Mouse (Mus musculus) right cerebral cortex, postnatal 14 days (tissue): ENCODE data around the gene Emc10.

Source experiments
- DNase-seq: peaks from one replicate; pipeline ENCODE4 v3.0.0; 2022

Emc10 gene

GRCm38 (mm10) chr7:44525126-44525832 is 28.9 kb upstream of the Emc10 start:
- peak; percentile 54 for DNase-seq

DNA sequence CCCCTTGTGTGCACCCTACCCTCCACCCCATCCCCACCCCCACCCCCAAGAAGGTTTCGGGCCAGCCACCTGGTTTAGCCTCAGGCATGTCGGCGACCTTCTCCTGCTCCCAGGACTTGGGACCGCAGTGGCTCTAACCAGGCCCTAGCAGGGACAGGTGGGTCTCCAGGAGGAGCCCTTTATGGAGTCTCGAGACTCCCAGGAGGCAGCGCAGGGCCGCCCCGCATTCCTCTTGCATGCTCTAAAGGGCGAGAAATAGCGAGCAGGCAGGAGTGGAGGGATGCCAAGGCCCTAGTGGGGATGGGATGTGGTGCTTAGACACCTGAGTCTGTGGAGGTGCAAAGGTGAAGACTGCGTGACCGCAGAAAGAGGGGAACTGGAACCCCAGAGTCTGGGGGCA is 28.2 kb upstream of the Emc10 start, which contains the start of gene Mybpc2:
Gene Mybpc2 (minus strand): TSS at position 155 of the 400 bp plus-strand sequence.
- DNase-seq, result no peak

DNA sequence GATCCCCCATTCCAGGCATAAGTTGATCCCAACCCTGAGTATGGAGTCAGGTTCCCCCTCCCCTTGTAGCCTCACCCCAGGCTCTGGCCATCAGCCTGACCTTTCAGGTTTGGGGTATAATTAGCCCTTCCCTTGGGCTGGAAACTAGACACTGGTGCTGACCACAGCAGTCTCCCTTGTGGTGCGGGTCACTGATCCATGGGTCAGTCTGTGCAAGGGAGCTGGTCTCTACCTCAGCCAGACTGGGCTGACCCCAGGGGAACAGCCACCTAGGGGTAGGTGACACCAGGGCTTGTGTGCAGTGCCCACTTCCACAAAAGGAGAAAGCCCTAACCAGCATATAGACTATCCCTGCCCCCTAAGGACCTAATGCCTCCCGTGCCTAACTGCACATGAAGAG is 26.7 kb upstream of the Emc10 start:
- no peak for DNase-seq

GRCm38 (mm10) chr7:44521710-44522109 is 25.4 kb upstream of the Emc10 start:
- peak; percentile 57 for DNase-seq

DNA sequence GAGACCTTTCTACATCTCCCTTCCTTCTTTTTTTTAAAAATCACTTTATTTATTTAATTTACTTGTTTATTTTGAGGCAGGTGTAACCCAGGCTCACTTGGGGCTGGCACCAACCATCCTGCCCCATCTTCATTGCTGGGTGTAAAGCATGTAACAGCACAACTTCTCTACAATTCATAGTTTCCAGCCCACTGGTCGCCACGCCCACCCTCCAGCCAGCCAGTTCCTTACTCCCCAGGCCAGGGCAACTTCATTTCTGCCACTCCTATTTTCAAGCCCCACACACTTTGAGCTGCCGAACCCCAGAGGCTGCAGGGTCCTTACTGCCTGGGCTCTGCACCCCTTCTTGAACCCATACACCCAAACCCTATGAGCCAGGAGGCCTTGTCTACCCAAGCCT is 24.7 kb upstream of the Emc10 start:
- no peak for DNase-seq

- DNase-seq, result no peak
Measured at GRCm38 (mm10) chr7:44519240-44519913, 23.0 kb upstream of the Emc10 start.

DNA sequence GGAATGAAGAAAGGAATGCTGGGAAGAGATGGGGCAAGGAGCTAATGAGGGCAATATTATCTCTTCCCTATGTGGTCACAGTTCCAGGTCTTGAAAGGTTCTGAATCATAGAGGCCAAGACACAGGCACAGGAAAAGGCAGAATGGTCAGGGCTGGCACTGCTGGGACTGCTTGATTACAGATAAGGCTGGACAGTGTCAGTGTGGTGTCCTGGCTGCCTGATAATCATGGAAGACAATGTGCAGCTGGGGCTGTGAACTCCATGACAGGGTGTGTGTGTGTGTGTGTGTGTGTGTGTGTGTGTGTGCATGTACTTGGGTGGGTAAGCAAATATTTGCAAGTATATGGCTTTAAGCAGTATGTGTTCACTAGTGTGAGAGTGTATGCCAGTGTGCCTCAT is 11.2 kb upstream of the Emc10 start:
- DNase-seq, result no peak

- DNase-seq, result peak; percentile 80
Measured at GRCm38 (mm10) chr7:44501563-44502115, 5.3 kb upstream of the Emc10 start.

DNA sequence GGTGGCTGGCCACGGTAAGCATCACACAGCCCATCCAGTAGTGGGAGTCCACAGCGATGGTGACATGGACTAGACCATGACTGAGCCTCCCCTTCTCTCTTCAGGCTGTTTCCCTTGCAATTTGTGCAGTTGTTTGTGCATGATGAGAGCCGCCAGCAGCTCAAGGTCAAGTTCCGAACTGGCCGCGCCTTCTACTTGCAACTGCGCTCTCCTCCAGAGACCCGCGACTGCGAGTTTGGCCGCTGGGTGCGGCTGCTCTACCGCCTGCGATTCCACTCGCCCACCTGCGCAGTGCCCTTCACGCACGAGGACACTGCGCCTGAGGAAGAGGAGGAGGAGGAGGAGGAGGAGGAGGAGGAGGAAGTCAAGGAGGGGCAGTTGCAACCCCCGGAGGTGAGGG is 3.7 kb upstream of the Emc10 start:
- no peak for DNase-seq

DNA sequence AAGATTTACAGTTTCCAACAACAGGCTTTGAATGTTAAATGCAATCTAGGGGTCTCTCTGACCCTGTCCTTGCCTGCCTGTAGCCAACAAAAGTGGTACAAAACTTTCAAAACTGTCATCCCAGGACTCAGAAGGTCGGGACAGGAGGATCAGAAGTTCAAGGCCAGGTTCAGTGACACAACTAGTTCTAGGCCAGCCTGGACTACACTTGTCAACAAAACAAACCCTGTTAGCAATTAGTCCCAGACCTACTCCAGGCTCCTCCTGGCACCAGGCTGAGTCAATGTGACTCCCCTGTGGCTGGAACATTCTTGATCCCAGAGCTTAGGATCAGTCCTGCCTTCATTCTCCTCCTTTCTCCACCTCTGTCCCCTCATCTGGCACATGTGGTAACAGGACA is 2.6 kb upstream of the Emc10 start:
- no peak for DNase-seq

DNA sequence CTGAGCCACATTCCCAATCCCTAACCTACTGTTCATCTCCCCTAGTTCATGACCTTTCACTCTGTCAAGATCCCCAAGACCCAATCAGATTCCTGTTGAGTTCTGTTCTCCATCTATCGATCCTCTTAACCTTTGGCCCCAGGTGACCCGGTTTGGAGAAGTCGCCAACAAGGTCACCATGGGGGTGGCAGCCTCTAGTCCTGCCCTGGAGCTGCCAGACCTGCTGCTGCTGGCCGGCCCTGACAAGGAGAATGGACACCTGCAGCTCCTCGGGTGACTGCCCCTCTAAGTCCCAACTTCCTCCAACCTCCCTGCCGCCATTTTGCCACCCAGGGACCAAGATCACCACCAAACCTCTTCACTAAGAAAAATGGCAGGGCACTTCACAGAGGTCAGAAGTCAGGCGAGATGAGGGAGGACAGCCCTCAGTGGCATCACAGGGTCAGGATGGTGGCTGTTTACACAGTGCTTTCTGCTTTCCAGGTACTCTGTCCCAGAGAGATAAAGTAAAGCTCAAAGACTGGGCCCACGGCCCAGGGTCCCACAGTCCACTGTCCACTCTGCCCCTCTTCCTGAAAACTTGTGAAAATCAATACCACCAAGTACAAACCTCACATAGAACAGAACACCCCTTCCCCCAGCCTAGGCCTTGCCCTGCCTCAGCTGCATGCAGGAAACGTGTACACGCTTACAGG is 1.2 kb upstream of the Emc10 start:
- no peak for DNase-seq

DNA sequence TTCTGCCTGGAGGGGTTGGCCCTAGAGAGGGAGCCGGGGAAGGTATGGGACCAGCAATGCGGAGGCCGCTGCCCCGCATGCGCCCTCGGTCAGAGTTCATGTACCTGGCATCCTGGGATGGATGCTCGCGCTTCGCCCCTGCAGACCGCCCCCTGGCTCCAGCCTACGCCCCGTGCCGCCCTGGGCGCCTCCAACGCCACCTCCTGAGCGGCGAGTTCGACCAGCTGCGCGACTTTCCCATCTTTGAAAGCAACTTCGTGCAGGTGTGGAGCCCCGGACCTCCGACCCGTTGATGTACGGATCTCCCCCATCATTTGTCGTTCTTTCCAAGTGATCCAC is 411 bp upstream of the Emc10 start:
- DNase-seq, result peak; percentile 49

GRCm38 (mm10) chr7:44495086-44495485 is 1.2 kb downstream of the Emc10 start:
- DNase-seq, result no peak

DNA sequence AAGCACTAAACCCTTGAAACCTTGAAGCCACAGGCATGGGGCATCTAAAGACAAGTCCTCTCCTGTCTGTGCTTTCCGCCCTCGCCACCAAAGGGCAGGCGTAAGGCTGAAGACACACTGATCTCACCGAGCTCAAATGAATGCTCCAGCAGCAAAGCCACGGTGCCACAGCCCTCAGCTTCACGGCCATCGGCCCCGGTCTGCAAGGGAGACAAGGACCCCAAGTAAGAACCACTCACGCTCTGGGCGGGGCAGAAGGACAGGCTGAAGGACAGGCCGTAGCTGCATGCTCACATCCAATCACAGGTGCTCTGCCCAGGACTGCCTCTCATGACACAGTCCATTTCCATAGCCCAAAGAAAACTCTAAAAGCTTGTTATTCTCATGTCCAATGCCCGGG is 1.6 kb downstream of the Emc10 start:
- no peak for DNase-seq

- DNase-seq, result no peak
Measured at GRCm38 (mm10) chr7:44492166-44492826, 4.0 kb downstream of the Emc10 start.

- DNase-seq, result no peak
Measured at GRCm38 (mm10) chr7:44491391-44491790, 4.9 kb downstream of the Emc10 start.

GRCm38 (mm10) chr7:44490281-44490680 is 6.0 kb downstream of the Emc10 start:
- DNase-seq, result no peak

DNA sequence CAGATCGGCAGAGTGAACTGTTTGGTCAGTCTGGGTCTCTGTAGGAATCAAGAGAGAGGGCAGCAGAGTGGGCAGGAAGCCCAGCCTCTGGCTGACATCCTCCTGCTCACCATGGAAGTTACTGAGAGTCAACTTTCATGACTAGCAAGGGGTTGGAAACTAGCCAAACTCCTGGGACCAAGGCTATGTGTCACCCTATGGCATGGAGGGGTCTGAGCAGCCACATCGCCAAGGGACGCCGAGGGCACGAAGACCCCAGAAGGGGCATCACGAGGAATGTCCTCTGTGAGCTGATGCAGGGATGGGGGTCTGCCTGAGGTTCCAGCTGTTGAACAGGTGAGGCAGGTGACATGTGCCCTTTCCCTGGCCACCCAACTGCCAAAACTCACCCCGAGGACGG is 7.8 kb downstream of the Emc10 start:
- DNase-seq, result no peak

- no peak for DNase-seq
Measured at GRCm38 (mm10) chr7:44487936-44488335, 8.4 kb downstream of the Emc10 start.

- DNase-seq, result no peak
Measured at GRCm38 (mm10) chr7:44486927-44487575, 9.3 kb downstream of the Emc10 start.

- DNase-seq, result no peak
Measured at GRCm38 (mm10) chr7:44485572-44486195, 10.6 kb downstream of the Emc10 start.
